Mouse (Mus musculus) intestine, embryonic 14.5 days (tissue): ENCODE measurements at regions not wholly inside any gene's neighbourhood (a gene's known extent, or its start where the extent isn't known, plus 50 kb on each side); places are given as distances from the start of the nearest gene placed in this dataset.

ENCODE experiments used
- ATAC-seq: fragments of 200-750 bp; cut with Nextera tagmentation; replicated peaks from 2 replicates; pipeline ENCODE4 v1.8.0; 2017; ENCODE audit warnings: low read depth, moderate number of reproducible peaks, moderate TSS enrichment, moderate library complexity; ENCODE audit not compliant: low FRiP score, low TSS enrichment
- DNase-seq: peaks from one replicate; pipeline ENCODE4 v3.0.0-alpha.2; 2018; ENCODE audit warnings: low spot score
- H3K27ac ChIP-seq: fragments of 300-500 bp; sonication (generic); 2 replicates; pipeline ENCODE4 v1.5.1; 2014; ENCODE audit warnings: low read depth, mild to moderate bottlenecking, control low read depth
- H3K27me3 ChIP-seq: fragments of 300-500 bp; sonication (generic); replicated peaks from 2 replicates; pipeline ENCODE4 v1.6.1; 2014; ENCODE audit warnings: low read length, control low read depth; ENCODE audit not compliant: control insufficient read depth, insufficient read depth
- H3K36me3 ChIP-seq: fragments of 300-500 bp; sonication (generic); 2 replicates; pipeline ENCODE4 v1.6.1; 2014; ENCODE audit warnings: low read length, control low read depth; ENCODE audit not compliant: control insufficient read depth, insufficient read depth
- H3K4me1 ChIP-seq: fragments of 300-500 bp; sonication (generic); replicated peaks from 2 replicates; pipeline ENCODE4 v1.6.1; 2014; ENCODE audit warnings: low read length, control low read depth, mixed read lengths; ENCODE audit not compliant: control insufficient read depth, insufficient read depth
- H3K4me2 ChIP-seq: fragments of 300-500 bp; sonication (generic); 2 replicates; pipeline ENCODE4 v1.6.1; 2014; ENCODE audit warnings: low read length
- H3K4me3 ChIP-seq: fragments of 300-500 bp; sonication (generic); 2 replicates; pipeline ENCODE4 v1.5.1; 2014; ENCODE audit warnings: low read depth, low read length, control low read depth, mixed read lengths
- H3K9ac ChIP-seq: fragments of 300-500 bp; sonication (generic); 2 replicates; pipeline ENCODE4 v1.6.1; 2014; ENCODE audit warnings: mild to moderate bottlenecking, low read length
- H3K9me3 ChIP-seq: fragments of 300-500 bp; sonication (generic); 2 replicates; pipeline ENCODE4 v1.6.1; 2016; ENCODE audit warnings: low read length, control low read depth; ENCODE audit not compliant: control insufficient read depth
- WGBS: fragments of 180-500 bp; shearing (Covaris S2); extraction: QIAGEN DNeasy Blood & Tissue Kit; methylation state at CpG from one replicate; pipeline ENCODE4 v1.1.7; 2014; 5-methylcytosine and 5-hydroxymethylcytosine counted together

GRCm38 (mm10) chr7:129730785-129731352 lies 139.2 kb downstream of the Wdr11 start:
- H3K27me3 ChIP-seq = no peaks in the 10 kb centered on the region
- 27% methylated on average over 7 of the region's 7 CpGs for WGBS
- peak; percentile 57 for DNase-seq
- H3K4me1 ChIP-seq = peaks cover 23% of the 10 kb centered on the region
- H3K4me3 ChIP-seq = no peak overlapping the region
- H3K9me3 ChIP-seq = no peaks in the 10 kb centered on the region
- no peak overlapping the region for H3K9ac ChIP-seq
- H3K4me2 ChIP-seq = no peak overlapping the region
- peak overlapping the region; percentile 62 for H3K27ac ChIP-seq
- no peaks in the 10 kb centered on the region for H3K36me3 ChIP-seq
- 0 out of 2 replicates have a peak, but pooled peaks have one; percentile 32 for ATAC-seq

DNA sequence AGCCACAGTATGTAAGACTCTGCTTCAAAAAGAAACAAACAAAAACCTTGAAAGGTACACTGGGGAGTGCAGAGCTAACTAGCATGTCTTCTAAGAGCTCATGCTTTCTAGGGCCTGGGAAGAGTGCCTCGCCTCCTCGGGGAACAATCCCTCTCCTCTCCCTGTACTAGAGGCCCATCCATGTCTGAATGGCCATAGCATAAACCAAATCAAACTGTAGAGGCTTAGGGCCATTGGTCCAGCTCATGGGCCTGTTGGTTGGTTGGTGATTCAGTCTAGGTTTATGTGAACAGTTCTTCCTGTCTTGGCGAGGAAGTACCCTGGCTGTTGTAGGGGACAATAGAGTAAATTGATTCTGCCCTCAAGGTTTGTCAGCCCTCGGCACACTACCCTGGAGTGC lies 151.0 kb downstream of the Wdr11 start:
- peaks cover 18% of the 10 kb centered on the region; the same call in 1 of the 2 replicates for H3K4me1 ChIP-seq
- H3K9ac ChIP-seq = no peak overlapping the region
- H3K4me3 ChIP-seq = no peak overlapping the region
- H3K27me3 ChIP-seq = no peaks in the 10 kb centered on the region
- H3K27ac ChIP-seq = no peak overlapping the region
- H3K4me2 ChIP-seq = no peak overlapping the region
- no peak for ATAC-seq
- DNase-seq = no peak
- H3K36me3 ChIP-seq = no peaks in the 10 kb centered on the region
- H3K9me3 ChIP-seq = no peaks in the 10 kb centered on the region
- 74% methylated on average over 4 of the region's 4 CpGs for WGBS

DNA sequence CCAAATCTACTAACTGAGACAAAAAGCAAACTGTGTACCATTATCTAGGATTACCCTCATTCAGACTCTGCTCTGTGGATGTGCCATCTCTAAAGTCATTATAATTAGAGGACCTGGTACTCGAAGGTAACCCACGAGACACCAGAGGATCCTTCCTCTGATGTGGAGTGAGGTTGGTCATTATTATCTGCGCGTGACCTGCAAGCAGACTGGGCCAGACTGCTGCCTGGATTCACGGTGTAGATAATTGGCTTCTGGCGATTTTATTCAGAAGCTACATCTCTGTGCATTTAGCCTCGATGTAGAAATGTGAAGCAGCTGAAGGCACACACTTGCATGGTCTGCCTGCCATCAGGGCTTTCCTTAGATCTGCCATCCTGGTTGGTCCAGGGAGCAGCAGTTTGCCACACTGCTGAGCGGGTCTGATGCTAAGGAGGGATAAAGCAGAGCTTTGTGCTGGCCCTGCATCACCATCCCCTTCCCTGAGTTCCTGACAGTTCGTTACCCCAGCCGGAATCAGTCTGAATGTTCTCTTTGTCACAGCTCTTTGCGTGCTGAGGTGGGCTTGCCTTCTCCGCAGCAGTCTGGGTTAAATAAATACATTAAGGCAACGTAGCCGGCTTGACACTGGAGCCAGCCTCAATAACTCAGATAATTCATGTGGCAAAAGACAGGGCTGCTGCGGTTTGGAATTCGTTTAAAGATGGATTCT lies 152.4 kb downstream of the Wdr11 start:
- peak; percentile 58; the same call in 1 of the 2 replicates for ATAC-seq
- Histone ChIP-seq H3K27ac (peak overlapping the region; percentile 74), H3K36me3 (no peaks in the 10 kb centered on the region), H3K9ac (no peak overlapping the region), H3K4me2 (no peak overlapping the region), H3K4me3 (no peak overlapping the region), H3K9me3 (peaks cover 6% of the 10 kb centered on the region; the same call in 1 of the 2 replicates), H3K27me3 (no peaks in the 10 kb centered on the region), H3K4me1 (peaks cover 18% of the 10 kb centered on the region; the same call in 1 of the 2 replicates)
- WGBS = 34% methylated on average over 16 of the region's 16 CpGs
- peak; percentile 56 for DNase-seq

DNA sequence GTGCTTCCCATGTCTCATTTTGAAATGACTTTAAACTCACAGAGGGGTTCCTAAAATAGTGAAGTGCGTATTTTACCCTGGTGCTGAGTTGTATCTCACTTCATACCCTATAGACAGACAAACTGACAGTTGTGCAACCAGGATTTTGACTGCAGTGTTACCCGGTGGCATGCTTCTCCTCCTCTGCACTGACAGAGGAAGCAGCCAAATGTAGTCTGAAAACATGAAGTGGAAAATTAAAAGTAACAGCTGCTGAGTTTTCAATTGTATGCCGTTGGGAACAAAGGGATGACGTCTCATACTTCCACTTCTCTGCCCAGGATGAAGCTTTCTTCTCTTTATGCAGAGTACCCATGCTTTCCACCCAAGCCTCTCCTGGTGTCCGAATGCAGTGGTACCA lies 155.0 kb downstream of the Wdr11 start:
- no peaks in the 10 kb centered on the region for H3K27me3 ChIP-seq
- H3K9me3 ChIP-seq = peaks cover 8% of the 10 kb centered on the region; the same call in 1 of the 2 replicates
- no peaks in the 10 kb centered on the region for H3K36me3 ChIP-seq
- H3K27ac ChIP-seq = no peak overlapping the region
- H3K4me2 ChIP-seq = no peak overlapping the region
- H3K4me1 ChIP-seq = peaks cover 26% of the 10 kb centered on the region
- 59% methylated on average over 5 of the region's 5 CpGs for WGBS
- H3K9ac ChIP-seq = no peak overlapping the region
- ATAC-seq (no peak), DNase-seq (peak; percentile 29)
- H3K4me3 ChIP-seq = no peak overlapping the region

GRCm38 (mm10) chr7:129750936-129751335 lies 159.3 kb downstream of the Wdr11 start:
- no peak for ATAC-seq
- H3K27me3 ChIP-seq = no peaks in the 10 kb centered on the region

DNA sequence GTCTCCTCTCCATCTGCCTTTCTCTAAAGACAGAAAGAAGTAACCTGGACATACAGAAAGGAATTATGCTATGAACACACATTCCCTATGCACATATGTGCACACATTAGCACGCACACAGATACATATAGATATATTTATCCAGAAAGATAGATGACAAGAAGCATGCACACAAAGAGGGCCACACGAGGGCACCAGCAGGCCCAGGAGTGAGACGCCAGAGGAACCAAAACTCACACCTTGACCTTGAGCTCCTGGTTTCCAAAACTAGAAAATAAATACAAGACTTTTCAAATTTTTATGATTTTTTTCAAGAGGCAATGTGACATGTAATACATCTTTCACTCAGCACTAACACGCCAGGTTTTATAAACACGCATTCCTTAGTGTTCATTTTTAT lies 163.1 kb downstream of the Wdr11 start:
- Histone ChIP-seq H3K27ac (no peak overlapping the region), H3K9ac (no peak overlapping the region), H3K4me3 (no peak overlapping the region), H3K27me3 (no peaks in the 10 kb centered on the region), H3K4me2 (no peak overlapping the region), H3K4me1 (peaks cover 14% of the 10 kb centered on the region), H3K9me3 (0 out of 2 replicates have a peak, but pooled peaks cover 3% of the 10 kb centered on the region), H3K36me3 (no peaks in the 10 kb centered on the region)
- 68% methylated on average over 5 of the region's 5 CpGs for WGBS
- ATAC-seq (no peak), DNase-seq (no peak)

More at GRCm38 (mm10) chr7:129750936-129751335, 159.3 kb downstream of the Wdr11 start:
- Histone ChIP-seq H3K9me3 (peaks cover 8% of the 10 kb centered on the region; the same call in 1 of the 2 replicates), H3K36me3 (no peaks in the 10 kb centered on the region), H3K4me3 (no peak overlapping the region), H3K27ac (peak overlapping the region; percentile 55; the same call in 1 of the 2 replicates), H3K9ac (no peak overlapping the region), H3K4me2 (no peak overlapping the region), H3K4me1 (peaks cover 15% of the 10 kb centered on the region)
- peak; percentile 51 for DNase-seq

GRCm38 (mm10) chr7:129756138-129756537 lies 164.5 kb downstream of the Wdr11 start:
- Histone ChIP-seq H3K9me3 (0 out of 2 replicates have a peak, but pooled peaks cover 3% of the 10 kb centered on the region), H3K9ac (no peak overlapping the region), H3K27ac (no peak overlapping the region), H3K27me3 (no peaks in the 10 kb centered on the region), H3K4me2 (no peak overlapping the region), H3K4me1 (peaks cover 10% of the 10 kb centered on the region), H3K36me3 (no peaks in the 10 kb centered on the region), H3K4me3 (no peak overlapping the region)
- no peak for ATAC-seq
- DNase-seq = no peak
- 73% methylated on average over 6 of the region's 6 CpGs for WGBS

- DNase-seq (no peak), ATAC-seq (no peak)
- no peak overlapping the region for H3K9ac ChIP-seq
- WGBS = 83% methylated on average over 4 of the region's 4 CpGs
- H3K4me2 ChIP-seq = no peak overlapping the region
- no peak overlapping the region for H3K4me3 ChIP-seq
- H3K4me1 ChIP-seq = peaks cover 21% of the 10 kb centered on the region
- H3K27ac ChIP-seq = no peak overlapping the region
- H3K36me3 ChIP-seq = no peaks in the 10 kb centered on the region
- 0 out of 2 replicates have a peak, but pooled peaks cover 3% of the 10 kb centered on the region for H3K9me3 ChIP-seq
- H3K27me3 ChIP-seq = no peaks in the 10 kb centered on the region
These were observed 168.2 kb downstream of the Wdr11 start for GRCm38 (mm10) chr7:129759848-129760247.
